Mouse (Mus musculus) 416B (cell line): Measurements from ENCODE around the gene Mvk.
A peak's percentile ranks its signal among the peaks of the same experiment; 100 is the strongest.

Experiments
- DNase-seq: peaks from one replicate; pipeline ENCODE4 v3.0.0; 2011; ENCODE audit warnings: low read depth

Mvk gene

DNA sequence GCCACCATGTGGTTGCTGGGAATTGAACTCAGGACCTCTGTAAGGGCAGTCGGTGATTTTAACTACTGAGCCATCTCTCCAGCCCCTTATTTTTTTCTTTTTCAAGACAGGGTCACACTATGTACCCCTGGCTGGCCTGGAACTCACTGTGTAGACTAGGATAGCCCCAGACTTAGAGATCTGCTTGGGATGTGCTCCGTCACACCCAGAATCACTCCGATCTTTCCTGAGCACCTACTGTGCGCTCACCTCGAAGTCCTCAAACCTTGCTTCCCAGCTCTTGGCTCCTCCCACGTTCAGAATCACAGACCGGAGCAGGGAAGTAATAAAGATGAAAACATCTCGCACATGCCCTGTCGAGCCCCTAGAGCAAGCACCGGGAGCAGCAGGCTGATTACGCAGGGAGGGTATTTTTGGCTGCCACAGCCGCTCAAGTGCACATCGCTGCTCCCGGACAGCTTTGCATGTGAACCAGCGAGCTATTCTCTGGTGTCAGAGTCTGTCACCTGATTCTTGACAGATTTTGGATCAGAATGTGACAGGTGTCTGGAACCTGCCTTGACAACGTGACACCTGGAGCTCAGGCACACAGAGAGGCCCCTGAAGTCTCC, 13.0 kb downstream of the Mvk start:
- no peak for DNase-seq

DNA sequence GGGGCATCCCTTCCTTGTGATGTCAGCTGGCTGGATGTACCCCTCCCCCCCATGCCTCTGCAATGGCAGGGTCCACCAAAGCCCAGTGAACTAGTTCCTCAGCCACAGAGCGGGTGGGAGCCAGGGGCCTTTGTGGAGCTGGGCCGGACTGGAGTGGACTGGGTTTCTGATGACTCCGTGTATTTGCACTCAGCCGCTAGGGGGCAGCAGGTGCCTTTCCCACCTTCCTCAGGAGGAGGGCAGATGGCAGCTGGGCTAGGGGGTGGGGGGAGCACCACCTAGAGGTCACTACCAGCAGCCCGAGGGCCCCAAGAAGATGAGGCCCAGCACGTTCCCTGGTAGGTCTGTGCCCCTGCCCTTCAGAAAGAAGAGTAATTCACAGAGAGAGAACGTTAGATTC, 17.2 kb downstream of the Mvk start:
- peak; percentile 77 for DNase-seq

DNA sequence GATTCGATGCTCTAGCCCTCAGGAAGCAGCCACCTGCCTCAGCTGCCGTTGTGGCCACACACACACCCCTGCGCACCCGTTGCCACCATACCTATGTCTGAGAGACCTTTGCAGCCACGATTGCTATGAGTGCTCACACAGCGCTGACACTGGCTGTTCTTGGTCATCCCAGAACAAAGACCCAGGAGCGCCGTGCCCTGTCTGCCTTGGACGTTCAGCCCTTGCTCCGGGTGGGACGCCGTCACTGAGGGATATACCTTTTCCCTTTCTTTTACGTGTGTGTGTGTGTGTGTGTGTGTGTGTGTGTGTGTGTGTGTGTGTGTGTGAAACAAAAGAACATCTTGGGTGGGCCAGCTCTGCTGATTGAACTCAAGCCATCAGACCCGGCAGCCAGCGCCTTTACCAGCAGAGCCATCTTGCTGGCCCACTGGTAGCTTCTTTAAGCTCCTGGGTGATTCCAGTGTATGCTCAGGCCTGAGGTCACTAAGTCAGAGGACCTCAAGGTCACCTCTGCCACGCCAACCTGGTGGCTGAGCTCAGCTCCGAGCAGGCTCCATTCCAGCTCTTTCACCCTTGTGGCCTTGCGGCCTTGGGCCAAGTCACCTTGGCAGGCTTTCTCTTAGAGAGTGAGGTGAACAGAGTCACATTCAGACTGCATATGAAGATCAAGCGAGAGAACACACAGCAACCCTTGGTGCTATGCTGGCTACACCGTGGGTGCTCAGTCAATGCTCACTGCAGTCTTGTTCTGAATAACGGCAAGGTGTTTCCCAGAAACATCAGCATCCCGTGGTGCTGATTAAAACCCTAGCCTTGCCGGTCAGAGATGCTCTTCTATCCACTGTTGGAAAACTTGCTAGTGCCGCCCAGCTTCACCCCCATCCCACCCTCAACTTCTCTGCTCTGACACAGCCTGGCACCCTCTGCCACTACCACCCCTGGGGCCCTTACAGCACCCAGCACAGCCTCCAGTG, 18.3 kb downstream of the Mvk start:
- no peak for DNase-seq

GRCm38 (mm10) chr5:114464561-114464960, 20.5 kb downstream of the Mvk start:
- DNase-seq = no peak

DNA sequence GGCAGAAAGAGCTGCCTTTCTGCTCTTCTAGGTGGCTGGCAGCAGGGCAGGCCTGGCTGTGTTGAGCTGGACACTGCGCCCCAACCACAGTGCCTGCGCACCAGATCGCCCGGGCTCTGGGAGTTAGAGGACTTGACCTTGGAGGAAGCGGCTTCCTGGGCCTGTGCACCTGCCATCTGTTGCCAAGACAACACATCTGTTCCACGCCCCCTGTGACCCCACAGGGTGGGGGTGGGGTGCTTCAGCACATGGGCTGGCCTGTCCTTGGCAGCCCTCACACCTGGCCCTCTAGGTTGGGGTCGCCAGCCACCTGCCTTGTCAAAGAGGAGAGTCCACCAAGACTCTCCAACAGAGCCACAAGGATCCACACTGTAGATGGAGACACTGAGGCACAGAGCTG, 21.6 kb downstream of the Mvk start:
- DNase-seq = no peak

- no peak for DNase-seq
Measured at GRCm38 (mm10) chr5:114467019-114467418, 22.9 kb downstream of the Mvk start.

DNA sequence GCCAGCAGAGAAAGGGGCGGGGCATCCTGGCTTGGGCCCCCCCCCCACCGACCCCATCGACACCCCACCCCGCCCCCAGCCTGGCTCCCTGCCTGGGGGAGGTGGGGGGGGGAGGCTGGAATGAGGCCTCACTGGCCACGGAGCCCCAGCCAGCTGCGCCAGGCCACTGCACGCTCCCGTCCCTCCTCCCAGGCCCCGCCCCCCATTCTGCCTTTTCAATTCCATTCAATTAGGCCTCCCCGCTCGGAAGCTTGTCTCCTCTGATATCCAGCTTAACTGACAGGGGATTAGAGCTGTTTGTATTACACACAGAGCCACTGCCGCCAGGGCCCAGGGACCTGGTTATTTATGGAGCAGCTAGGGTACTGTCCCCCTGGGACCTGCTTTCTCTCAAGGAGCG, 23.4 kb downstream of the Mvk start:
- DNase-seq = no peak

DNA sequence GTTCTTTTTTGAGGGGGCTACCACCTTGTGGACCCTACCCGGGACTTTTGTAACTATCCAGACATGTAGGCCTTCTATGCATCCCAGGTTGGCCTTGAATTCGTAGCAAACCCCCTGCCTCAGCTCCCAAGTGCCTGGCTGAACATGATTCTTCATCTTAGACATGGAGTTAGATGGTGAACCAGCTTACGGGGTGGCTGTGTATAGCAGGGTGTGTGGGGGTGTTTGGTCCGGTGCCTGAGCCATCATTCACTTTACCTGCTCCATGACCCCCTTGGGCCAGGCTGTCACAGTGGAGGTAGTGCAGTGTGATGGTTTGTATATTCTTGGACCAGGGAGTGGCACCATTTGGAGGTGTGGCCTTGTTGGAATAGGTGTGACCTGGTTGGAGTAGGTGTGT, 23.9 kb downstream of the Mvk start:
- no peak for DNase-seq

DNA sequence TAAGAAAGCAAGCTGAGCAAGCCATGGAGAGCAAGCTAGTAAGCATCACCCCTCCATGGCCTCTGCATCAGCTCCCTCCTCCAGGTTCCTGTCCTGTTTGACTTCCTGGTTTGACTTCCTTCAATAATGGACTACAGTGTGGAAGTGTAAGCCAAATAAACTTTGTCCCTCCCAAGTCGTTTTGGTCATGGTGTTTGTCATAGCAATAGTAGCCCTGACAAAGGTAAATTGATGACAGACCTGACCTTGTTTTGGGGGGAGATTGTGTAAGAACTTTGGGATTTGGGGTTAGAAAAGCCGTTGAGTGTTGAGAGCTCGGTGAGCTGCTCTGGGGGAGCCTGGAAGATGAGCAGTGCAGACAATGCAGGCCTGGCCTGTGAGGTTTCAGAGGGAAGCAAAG, 26.3 kb downstream of the Mvk start:
- no peak for DNase-seq

- no peak for DNase-seq
Measured at GRCm38 (mm10) chr5:114474741-114475491, 30.8 kb downstream of the Mvk start.

- DNase-seq = no peak
Measured at GRCm38 (mm10) chr5:114478267-114478666, 34.2 kb downstream of the Mvk start.

DNA sequence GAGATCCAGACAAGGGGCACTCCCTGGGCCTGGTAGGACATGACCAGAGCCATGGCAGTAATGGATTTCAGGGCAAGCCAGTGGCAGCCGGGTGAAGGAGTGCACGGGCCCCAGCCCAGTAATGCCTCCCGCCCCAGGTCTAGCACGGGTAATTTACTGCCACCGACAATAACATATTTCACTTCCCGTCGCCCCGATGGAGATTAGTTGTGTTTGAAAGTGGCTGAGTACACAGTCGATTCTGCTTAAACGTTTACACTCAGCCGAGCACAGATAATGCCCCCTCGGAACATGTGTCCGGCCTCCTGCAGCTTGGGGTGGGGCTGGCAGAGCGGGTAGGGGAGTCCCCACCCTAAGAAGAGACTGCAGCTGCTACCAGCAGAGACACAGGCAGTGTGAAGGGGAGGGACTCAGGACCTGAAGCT, 38.5 kb downstream of the Mvk start:
- DNase-seq = no peak

GRCm38 (mm10) chr5:114485685-114486084, 41.6 kb downstream of the Mvk start:
- no peak for DNase-seq

DNA sequence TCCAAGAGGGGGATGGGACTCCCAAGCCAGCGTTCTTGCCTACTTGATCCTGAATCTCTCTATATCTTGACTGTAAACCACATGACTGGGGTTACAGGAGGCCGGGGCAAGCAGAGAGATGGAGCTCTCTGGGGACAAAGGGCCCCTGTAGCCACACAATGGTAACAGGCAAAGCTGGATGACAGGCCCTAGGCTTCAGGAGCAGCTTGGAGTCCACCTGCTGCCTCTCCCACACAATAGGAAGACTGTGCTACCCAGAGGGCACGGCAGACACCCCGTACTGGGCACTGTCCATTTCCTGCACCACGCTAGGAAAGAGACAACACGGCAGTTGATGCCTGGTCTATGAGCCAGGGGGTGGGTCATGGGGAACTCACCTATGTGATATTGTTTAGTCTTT, 45.5 kb downstream of the Mvk start:
- DNase-seq = no peak

DNA sequence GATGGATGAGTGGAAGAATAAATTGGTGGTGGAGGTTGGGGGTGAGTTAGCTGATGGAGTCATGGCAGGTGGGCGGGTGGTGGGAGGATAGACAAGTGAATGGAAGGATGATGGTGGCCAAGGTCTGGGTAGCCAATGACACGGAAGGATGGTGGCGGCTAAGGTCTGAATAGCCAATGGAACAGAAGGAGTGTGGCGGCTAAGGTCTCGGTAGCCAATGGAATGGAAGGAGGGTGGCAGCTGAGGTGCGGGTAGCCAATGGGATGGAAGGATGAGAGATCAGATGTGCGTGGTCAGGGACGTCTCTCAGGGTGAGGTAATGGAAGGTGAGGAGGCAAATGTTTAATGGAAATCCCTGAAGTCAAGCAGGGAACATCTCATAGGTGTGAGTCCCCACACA, 46.2 kb downstream of the Mvk start:
- DNase-seq = no peak

GRCm38 (mm10) chr5:114494761-114495160, 50.7 kb downstream of the Mvk start:
- DNase-seq = no peak

DNA sequence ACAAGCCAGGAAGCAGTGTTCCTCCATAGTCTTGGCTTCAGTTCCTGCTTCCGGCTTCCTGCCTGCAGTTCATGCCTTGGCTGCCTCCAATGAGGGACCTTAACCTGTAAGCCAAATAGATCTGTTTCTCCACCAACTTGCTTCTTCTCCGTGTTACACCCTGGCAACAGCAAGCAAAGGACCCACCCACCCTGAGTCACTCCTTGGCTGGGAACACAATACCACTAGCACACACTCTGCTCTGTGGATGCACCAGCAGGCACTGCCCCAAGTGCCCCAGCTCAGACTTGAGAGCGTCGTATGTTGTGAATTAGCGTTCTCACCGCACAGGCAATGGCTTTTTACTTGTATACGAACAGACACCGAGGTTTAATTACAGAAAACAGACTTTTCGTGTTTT, 57.2 kb downstream of the Mvk start:
- no peak for DNase-seq

DNA sequence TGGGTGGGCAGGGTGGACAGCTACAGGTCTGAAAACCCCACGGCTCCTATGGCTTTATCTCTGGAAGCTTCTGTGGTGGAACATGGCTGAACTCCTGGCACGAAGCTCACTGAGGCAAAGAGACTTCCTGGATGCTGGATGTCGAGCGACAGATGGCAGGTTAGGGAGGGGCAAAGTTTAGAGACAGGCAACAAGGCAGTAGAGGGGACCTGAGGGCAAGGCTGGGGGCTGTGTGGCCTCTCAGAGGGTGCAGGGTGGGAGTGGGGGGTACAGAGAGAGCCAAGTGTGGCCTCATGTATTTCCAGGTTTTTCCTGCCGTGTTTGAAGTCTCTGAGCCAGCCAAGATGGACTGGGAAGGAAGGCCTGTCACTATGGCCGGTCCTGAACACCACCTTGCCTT, 60.8 kb downstream of the Mvk start:
- peak; percentile 27 for DNase-seq

DNA sequence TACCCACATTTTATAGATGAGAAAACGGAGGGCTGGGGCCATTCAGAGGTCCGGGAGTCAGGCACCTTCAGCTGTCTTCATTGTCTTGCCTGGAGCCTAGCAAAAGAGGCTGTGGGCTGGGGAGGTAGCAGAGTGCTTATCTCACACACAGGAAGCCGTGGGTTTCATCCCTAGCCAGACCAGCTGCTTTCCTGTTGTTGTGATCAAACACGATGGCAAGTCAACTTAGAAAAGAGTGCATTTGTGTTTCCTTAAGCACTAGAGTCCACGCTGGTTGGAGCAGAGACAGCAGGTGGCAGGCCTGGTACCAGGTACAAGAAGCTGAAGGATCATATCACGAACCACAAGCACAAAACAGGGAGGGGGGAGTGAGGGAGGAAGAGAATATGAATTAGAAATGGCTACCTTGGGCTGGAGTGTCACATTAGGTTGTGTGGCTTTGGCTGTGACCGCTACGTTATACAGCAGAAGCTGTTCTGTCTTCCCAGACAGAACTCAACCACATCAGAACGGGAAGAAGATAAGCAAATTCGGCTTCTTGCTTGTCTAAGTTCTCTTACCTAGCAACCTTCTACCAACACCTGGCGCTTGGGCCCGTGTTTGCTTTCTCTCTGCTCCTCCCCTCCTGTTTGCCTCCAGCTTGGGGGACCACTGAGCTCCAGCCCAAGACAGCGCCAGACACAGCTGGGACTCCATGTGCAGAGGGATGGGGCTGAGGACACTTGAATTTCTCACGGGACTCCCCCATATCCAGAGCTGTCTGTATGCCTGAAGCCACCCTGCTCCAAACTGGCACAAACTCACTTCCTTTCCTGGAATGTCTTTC, 61.4 kb downstream of the Mvk start:
- DNase-seq = peak; percentile 85

DNA sequence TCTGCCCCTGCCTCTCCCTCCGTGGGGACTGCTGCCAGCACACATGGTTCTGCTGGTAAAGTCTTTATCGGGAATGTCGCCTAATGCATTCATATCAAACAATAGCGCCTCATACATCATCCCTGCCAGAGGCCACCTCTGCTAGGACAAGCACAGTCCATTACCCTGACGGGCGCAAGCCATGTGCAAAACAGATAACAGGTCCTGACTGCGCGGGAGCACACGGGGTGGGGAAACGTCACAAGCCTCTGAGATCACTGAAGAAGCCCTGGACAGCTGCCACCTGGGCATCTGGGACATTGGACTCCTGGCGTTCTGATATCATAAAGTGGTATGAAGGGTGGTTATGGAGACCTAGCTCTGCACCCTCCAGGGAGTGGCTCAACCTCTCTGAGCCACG, 63.3 kb downstream of the Mvk start:
- no peak for DNase-seq

DNA sequence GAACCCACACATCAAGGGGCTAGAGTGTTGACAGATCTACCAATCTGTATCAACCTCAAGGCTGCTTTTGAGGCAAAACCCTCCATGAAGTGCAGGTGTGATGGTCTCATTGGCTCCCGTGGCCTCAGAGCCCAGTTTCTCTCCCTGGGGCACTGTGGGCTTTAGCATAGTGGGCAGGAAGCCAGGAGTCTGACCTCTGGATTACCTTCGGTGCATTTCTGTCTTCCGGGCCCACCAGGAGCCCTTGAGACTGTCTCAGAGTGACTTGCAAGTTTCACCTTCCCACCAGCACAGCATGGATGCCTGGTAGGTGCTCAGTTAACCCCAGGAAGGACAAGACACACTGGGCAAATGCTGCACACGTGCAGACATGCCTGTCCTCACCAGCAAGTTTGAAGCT, 63.9 kb downstream of the Mvk start:
- DNase-seq = peak; percentile 7

DNA sequence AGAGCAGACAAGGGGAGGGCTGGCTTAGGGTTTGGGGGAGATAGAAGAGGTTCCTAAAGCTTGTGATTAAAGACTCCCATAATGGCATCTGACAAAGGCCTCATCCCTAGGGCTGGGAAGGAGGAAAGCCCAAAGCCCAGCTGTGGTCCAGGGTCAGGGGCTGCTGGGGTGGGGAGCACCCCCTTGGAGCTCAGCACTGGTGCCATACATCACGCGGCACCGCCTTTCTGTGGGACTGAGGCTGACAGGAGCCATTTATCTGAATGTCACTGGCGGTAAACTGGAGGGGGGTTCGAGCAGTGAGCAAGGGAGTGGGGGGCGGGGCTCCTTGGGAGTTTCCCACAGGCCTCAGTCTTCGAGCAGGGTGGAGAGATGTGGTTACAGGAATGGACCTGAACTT, 65.4 kb downstream of the Mvk start:
- no peak for DNase-seq
